Mouse (Mus musculus) limb, embryonic 10.5 days (tissue): ENCODE measurements around the gene Dlg2. TPM values are rescaled to one million over a fixed set of nuclear protein-coding genes. Genes with fewer than 3 reads are reported as not detected.
A peak's percentile ranks its signal among the peaks of the same experiment; 100 is the strongest.

Experiments used
- DNase-seq: peaks from one replicate; pipeline ENCODE4 v3.0.0-alpha.2; 2017; ENCODE audit warnings: low spot score
- H3K27ac ChIP-seq: fragments of 300-500 bp; sonication (generic); 2 replicates; pipeline ENCODE4 v1.5.1; 2016; ENCODE audit warnings: mild to moderate bottlenecking
- H3K27me3 ChIP-seq: fragments of 300-500 bp; sonication (generic); 2 replicates; pipeline ENCODE4 v1.6.1; 2016; ENCODE audit warnings: low read depth, mild to moderate bottlenecking; ENCODE audit not compliant: poor library complexity, severe bottlenecking
- H3K36me3 ChIP-seq: fragments of 300-500 bp; sonication (generic); 2 replicates; pipeline ENCODE4 v1.6.1; 2016; ENCODE audit warnings: mild to moderate bottlenecking, moderate library complexity
- H3K4me1 ChIP-seq: fragments of 300-500 bp; sonication (generic); 2 replicates; pipeline ENCODE4 v1.6.1; 2016
- H3K4me3 ChIP-seq: fragments of 300-500 bp; sonication (generic); 2 replicates; pipeline ENCODE4 v1.5.1; 2016; ENCODE audit warnings: mild to moderate bottlenecking, moderate library complexity
- H3K9me3 ChIP-seq: fragments of 300-500 bp; sonication (generic); replicated peaks from 2 replicates; pipeline ENCODE4 v1.6.1; 2016; ENCODE audit warnings: mild to moderate bottlenecking
- WGBS: fragments of 180-500 bp; shearing (Covaris S2); methylation state at CpG from one replicate; pipeline ENCODE4 v1.1.7; 2016; 5-methylcytosine and 5-hydroxymethylcytosine counted together
- polyA plus RNA-seq: library from polyadenylated mRNA; unstranded; fragments of >200 nt; fragmentation: Nextera tagmentation; extraction: Ambion mirVana; gene quantifications from 2 replicates; pipeline ENCODE4 v1.2.1, GENCODE M21; 2016

Dlg2 gene
- polyA plus RNA-seq, 1 experiment from 2014 or later = 0.53 TPM

DNA sequence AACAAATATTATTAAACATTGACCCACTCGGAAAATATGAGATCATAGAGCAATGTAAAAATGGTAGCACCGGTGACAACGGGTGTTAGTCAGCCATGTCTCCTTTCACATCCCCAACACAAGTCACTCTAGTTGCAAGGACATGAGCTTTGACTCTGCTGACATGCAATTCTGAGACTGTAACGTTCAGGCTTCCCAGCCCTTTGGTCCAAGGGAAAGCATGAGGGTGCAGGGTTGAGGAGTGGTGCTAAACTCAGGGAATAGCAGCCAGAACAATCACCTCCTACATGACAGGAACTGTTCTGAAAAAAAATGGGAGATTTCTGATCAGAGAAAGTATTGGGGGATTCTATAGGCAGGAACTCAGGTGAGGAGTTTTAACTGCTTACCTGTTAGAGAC, 1781.7 kb downstream of the Dlg2 start:
- H3K36me3 ChIP-seq = no peaks in the 10 kb centered on the region
- no peaks in the 10 kb centered on the region for H3K27me3 ChIP-seq
- WGBS = 90% methylated on average over 4 of the region's 4 CpGs
- no peak overlapping the region for H3K27ac ChIP-seq
- peaks cover 10% of the 10 kb centered on the region for H3K4me1 ChIP-seq
- no peak for DNase-seq
- H3K9me3 ChIP-seq = no peaks in the 10 kb centered on the region
- H3K4me3 ChIP-seq = no peak overlapping the region

DNA sequence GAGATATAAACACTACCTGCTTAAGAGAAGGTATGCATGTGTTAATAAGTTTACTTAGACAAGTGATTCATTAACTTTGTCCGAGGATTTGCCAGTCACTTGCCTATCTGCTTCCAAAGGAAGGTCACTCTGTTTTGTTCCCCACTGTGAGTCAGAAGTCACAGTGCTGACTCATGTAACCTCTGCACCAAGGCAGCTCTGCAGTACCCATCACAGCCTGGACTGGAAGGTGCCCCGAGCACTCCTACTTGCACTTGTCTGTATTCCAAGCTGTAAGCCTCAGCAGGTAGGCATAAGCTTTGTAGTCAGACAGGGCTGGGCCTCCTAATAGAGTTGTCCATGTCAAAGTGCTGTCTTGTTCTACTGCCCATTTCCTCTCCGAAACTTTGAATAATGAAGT, 1782.2 kb downstream of the Dlg2 start:
- Histone ChIP-seq H3K27ac (no peak overlapping the region), H3K9me3 (no peaks in the 10 kb centered on the region), H3K27me3 (no peaks in the 10 kb centered on the region), H3K4me1 (peaks cover 11% of the 10 kb centered on the region), H3K4me3 (no peak overlapping the region), H3K36me3 (no peaks in the 10 kb centered on the region)
- 85% methylated on average over 3 of the region's 3 CpGs for WGBS
- no peak for DNase-seq

DNA sequence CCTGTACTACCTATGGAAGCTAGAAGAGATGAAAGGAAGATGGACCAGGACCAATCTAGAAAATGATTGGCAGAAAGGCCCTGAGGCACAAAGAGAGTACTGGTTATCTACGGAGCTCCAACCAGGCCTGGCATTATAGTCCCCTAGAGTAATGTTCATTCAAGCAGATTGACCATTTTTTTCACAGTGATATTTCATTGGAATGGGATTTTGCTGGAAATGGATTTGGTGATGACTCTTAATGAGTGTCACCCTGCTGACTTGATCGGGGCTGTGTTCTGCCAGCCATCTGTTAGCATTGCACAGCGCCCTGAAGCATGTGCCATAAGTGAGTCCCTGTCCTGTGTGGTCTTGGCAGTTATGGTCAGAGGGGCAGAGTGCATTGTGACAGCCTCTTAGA, 1787.9 kb downstream of the Dlg2 start:
- no peaks in the 10 kb centered on the region for H3K9me3 ChIP-seq
- no peaks in the 10 kb centered on the region for H3K27me3 ChIP-seq
- 65% methylated on average over 3 of the region's 3 CpGs for WGBS
- H3K36me3 ChIP-seq = no peaks in the 10 kb centered on the region
- DNase-seq = no peak
- H3K4me3 ChIP-seq = no peak overlapping the region
- no peak overlapping the region for H3K27ac ChIP-seq
- H3K4me1 ChIP-seq = peaks cover 18% of the 10 kb centered on the region

DNA sequence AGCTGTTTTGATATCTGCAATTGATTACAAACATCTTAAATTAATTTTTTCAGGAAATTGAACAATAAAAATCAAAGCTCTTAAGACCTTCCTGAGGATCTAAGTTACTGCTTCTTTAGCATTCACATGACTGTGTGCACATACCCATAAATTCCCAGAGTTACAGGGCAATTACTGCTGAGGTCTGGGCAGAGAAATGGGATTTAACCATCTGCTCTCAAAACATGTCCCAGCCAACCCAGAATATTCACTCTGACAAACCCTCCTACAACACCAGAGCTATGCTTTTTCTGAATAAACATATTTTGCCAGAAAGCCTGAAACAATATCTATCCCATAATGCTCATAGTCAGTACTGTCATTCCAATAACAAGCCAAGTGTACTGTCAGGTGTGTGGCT, 1788.5 kb downstream of the Dlg2 start:
- H3K27me3 ChIP-seq = no peaks in the 10 kb centered on the region
- no peaks in the 10 kb centered on the region for H3K36me3 ChIP-seq
- H3K4me1 ChIP-seq = peaks cover 18% of the 10 kb centered on the region
- no peak overlapping the region for H3K4me3 ChIP-seq
- DNase-seq = no peak
- no peaks in the 10 kb centered on the region for H3K9me3 ChIP-seq
- H3K27ac ChIP-seq = no peak overlapping the region

DNA sequence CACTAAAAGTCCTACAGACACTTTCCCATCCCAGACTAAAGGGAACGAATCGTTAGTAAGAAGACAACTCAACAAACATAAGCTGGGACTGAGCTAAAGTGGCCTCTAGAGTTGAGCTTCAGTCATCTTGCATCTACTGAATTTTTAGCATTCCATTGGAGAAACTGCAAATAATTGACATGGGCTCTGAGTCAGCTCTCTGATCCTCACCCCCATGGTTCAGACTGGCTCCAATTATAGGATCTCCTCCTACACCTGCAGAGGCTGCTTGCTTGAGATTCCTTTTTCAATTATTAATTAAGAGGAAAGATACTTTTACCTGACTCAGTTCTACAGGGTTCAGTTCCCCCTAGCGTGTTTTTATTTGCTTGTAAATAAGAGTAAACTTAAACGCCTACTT, 1798.9 kb downstream of the Dlg2 start:
- H3K4me3 ChIP-seq = no peak overlapping the region
- H3K36me3 ChIP-seq = no peaks in the 10 kb centered on the region
- no peak overlapping the region for H3K27ac ChIP-seq
- DNase-seq = no peak
- 89% methylated on average over 4 of the region's 4 CpGs for WGBS
- H3K4me1 ChIP-seq = peaks cover 4% of the 10 kb centered on the region
- no peaks in the 10 kb centered on the region for H3K9me3 ChIP-seq
- no peaks in the 10 kb centered on the region for H3K27me3 ChIP-seq

DNA sequence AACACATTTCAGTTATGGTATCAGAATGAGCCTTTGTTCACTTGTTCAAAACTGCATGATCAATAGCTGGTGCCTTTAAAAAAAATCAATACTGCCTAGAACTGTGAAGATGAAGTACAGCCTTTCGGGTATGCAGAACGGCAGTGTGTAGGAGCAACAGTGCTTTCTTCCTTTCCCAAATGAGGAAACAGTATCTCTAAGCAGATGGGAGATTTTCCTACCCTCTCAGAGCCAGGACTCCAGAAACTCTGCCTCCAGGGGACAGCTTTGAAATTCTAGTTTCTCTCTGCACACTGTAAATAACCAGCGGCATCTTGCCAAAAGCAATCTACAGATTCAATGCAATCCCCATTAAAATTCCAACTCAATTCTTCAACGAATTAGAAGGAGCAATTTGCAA, 1801.2 kb downstream of the Dlg2 start:
- whole genome bisulfite sequencing = 69% methylated on average over 4 of the region's 4 CpGs
- H3K36me3 ChIP-seq = no peaks in the 10 kb centered on the region
- no peak overlapping the region for H3K27ac ChIP-seq
- no peak overlapping the region for H3K4me3 ChIP-seq
- H3K4me1 ChIP-seq = peaks cover 24% of the 10 kb centered on the region
- no peak for DNase-seq
- no peaks in the 10 kb centered on the region for H3K9me3 ChIP-seq
- H3K27me3 ChIP-seq = no peaks in the 10 kb centered on the region

DNA sequence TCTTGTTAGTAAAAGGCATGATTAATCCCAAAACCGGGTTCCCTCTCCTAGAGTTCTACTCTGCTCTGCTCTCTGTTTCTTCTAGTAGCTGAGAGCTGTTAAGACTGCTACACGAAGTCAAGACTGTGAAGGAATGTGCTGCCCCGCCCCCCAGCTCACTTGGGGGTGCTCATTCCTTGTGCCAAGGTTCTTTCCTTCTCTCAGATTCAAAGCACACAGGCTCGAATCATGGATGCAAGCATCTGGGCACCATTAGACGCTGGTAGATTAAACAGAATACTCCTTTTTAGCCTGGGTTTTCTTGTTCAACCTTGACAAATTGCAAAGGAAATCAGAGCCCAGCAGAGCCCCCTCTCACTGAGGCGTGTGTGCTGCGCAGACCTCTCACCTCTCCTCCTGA, 1804.5 kb downstream of the Dlg2 start:
- Histone ChIP-seq H3K4me1 (peaks cover 42% of the 10 kb centered on the region), H3K4me3 (no peak overlapping the region), H3K36me3 (no peaks in the 10 kb centered on the region), H3K9me3 (no peaks in the 10 kb centered on the region), H3K27me3 (no peaks in the 10 kb centered on the region), H3K27ac (peak overlapping the region; percentile 15; the same call in 1 of the 2 replicates)
- peak; percentile 41 for DNase-seq
- WGBS = 18% methylated on average over 7 of the region's 7 CpGs

DNA sequence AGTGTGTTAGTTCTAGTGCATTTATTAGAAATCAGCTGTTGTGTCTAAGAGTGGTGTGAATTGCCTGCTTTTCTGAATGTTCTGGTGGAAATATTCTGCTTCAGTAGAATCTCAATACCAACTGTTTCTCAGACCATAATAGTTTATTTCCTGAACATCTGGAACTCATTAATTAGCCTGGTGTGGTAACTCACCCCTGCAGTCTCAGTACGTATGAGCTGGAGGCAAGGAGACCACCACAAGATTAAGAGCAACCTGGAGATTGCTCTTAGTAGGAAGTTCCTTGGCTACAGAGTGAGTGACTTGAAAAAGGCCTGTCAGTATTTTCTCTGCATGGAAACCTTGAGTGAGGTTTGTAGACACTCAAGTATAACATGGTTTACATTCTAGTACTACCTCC, 1810.6 kb downstream of the Dlg2 start:
- no peaks in the 10 kb centered on the region for H3K9me3 ChIP-seq
- H3K4me3 ChIP-seq = no peak overlapping the region
- 14% methylated on average over 1 of the region's 1 CpGs for WGBS
- H3K4me1 ChIP-seq = peaks cover 43% of the 10 kb centered on the region
- H3K27ac ChIP-seq = peak overlapping the region; percentile 31; the same call in 1 of the 2 replicates
- DNase-seq = no peak
- no peaks in the 10 kb centered on the region for H3K27me3 ChIP-seq
- no peaks in the 10 kb centered on the region for H3K36me3 ChIP-seq

DNA sequence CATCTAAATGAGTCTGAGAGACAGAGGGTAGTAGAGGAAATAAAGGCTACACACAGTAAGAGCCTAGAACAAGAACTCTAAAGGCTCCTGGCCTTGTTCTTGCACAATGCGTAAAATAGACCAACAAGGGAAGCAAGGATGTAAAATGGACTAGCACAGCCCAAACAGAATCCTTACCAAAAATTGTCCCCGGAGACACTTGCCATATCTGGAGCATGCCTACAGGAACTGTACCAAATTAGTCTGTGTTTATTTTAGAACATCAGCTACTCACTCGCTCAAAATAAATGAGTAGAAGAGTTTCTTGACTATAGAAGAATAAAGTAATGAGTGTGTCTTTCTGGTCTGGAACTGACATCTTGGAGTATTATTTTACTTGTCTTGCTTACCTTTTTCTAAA, 1812.3 kb downstream of the Dlg2 start:
- no peak for DNase-seq

DNA sequence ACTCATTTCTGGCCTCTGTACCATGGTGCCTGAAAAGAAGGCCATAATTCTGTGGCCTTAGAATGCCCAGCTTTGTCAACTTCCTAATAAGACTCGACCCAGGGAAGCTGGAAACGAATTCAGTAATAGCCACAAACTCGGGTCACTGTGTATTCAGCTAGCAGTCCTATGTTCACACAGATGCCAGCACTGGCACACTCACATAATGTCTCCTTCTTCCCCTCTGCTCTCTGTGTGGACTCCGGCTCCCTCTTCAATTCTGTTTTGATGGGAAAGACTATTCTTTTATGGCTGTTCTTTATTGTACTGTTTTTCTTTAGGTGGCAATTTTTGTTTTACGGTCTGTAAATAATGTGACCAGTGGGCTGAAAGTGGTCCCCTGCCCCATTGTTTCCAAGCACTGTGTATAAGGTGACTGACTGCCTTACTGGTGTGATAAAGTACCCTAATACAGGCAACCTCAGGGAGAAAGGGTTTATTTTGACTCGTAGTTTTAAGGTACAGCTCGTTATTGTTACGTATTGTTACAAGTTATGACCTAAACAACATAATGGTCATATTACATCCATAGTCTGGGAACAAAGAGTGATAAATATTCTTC, 1816.5 kb downstream of the Dlg2 start:
- H3K27ac ChIP-seq = no peak overlapping the region
- no peaks in the 10 kb centered on the region for H3K27me3 ChIP-seq
- H3K4me3 ChIP-seq = no peak overlapping the region
- no peaks in the 10 kb centered on the region for H3K36me3 ChIP-seq
- no peak for DNase-seq
- H3K9me3 ChIP-seq = no peaks in the 10 kb centered on the region
- H3K4me1 ChIP-seq = peaks cover 17% of the 10 kb centered on the region
- 82% methylated on average over 8 of the region's 8 CpGs for WGBS

More for the DNA sequence above, 1812.3 kb downstream of the Dlg2 start:
- Histone ChIP-seq H3K27me3 (no peaks in the 10 kb centered on the region), H3K9me3 (no peaks in the 10 kb centered on the region), H3K4me1 (peaks cover 30% of the 10 kb centered on the region), H3K36me3 (no peaks in the 10 kb centered on the region), H3K4me3 (no peak overlapping the region), H3K27ac (no peak overlapping the region)
- 95% methylated on average over 3 of the region's 3 CpGs for WGBS

DNA sequence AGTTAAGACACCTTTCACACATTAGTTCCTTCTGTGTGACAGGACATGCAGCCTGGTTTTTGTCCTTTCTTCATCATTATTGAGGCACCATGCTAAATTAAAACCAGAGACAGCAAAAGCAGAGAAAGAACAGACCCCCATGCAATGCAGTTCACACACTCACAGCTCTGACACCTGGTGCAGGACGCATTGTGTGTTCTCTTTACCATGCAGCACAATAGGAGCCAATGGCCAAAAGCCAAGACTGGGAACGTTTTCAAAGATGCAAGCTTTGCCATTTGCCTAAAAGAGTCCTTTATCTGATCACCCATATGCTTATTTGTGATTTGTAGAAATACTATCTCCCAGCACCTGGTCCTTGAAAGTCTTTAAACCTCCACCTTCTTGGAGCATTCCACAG, 1824.6 kb downstream of the Dlg2 start:
- H3K9me3 ChIP-seq = no peaks in the 10 kb centered on the region
- no peak overlapping the region for H3K27ac ChIP-seq
- H3K27me3 ChIP-seq = no peaks in the 10 kb centered on the region
- WGBS = 37% methylated on average over 2 of the region's 2 CpGs
- DNase-seq = no peak
- peaks cover 18% of the 10 kb centered on the region for H3K4me1 ChIP-seq
- no peaks in the 10 kb centered on the region for H3K36me3 ChIP-seq
- H3K4me3 ChIP-seq = no peak overlapping the region

DNA sequence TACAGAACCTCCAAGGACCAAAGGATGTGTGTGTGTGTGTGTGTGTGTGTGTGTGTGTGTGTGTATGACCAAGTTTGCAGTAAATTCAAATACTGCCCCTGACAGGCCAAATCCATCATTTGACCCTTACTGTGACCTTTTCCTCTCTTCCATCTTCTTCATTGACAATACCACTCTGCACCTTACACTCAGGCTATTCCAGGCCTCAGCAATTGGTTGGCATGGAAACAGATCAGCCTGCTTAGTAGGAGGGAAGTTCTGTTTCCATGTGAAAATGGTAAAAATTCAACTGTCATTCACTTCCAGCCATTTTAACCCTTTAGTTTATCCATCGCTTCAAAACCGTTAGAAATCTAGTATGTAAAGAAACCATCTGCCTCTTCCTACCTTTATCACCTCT, 1831.2 kb downstream of the Dlg2 start:
- 92% methylated on average over 2 of the region's 2 CpGs for WGBS
- Histone ChIP-seq H3K4me1 (no peaks in the 10 kb centered on the region), H3K27me3 (no peaks in the 10 kb centered on the region), H3K36me3 (no peaks in the 10 kb centered on the region), H3K9me3 (no peaks in the 10 kb centered on the region), H3K4me3 (no peak overlapping the region), H3K27ac (no peak overlapping the region)
- no peak for DNase-seq

DNA sequence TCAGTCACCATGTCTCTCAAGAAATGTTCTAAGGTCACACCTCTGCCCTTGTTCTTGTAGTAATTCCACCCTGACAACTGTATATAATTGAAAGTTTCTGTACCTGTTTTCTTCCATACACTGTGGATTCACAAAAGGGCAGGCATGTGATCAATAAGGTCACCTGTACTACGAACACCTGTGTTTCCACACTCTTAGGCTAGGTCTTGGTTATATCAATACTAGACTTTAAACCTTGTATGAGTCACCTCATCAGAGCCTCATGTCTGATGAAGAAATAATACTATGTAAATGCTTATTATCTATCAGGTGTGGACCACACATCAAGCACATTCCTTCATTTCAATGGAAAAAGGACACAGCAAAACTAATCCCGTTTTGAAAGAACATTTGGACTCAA, 1831.7 kb downstream of the Dlg2 start:
- no peaks in the 10 kb centered on the region for H3K9me3 ChIP-seq
- H3K4me1 ChIP-seq = no peaks in the 10 kb centered on the region
- no peak for DNase-seq
- H3K4me3 ChIP-seq = no peak overlapping the region
- H3K27me3 ChIP-seq = no peaks in the 10 kb centered on the region
- H3K36me3 ChIP-seq = no peaks in the 10 kb centered on the region
- H3K27ac ChIP-seq = no peak overlapping the region
- WGBS = 84% methylated on average over 2 of the region's 2 CpGs

DNA sequence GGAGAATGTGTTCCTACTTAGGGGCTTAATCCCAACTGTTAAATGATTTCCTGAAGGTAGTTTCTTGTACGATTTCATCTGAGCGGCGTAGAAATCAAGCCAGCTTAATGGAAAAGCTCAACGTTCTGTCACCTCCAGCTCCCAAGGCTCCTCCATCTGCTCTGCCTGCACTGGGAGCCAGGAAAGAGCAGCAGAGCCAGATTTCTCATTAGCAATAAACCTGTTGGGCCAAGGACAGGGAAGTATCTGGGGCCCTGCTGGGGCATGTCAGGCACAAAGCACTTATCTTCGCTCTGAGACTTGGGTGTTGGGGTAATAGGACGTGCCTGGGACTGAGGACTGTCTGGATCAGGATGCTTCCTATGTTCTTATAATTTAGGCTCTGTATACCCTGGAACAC, 1839.9 kb downstream of the Dlg2 start:
- DNase-seq = no peak
- Histone ChIP-seq H3K27me3 (no peaks in the 10 kb centered on the region), H3K27ac (no peak overlapping the region), H3K4me1 (peaks cover 4% of the 10 kb centered on the region; the same call in 1 of the 2 replicates), H3K4me3 (no peak overlapping the region), H3K36me3 (no peaks in the 10 kb centered on the region), H3K9me3 (no peaks in the 10 kb centered on the region)
- 74% methylated on average over 6 of the region's 6 CpGs for WGBS
